Mouse (Mus musculus) Patski (cell line): ENCODE data around the gene Dnase1l1. TPM values are rescaled to one million over a fixed set of nuclear protein-coding genes. Genes with fewer than 3 reads are reported as not detected.
A peak's percentile ranks its signal among the peaks of the same experiment; 100 is the strongest.

Experiments used
- ATAC-seq: fragments of 100-300 bp; one replicate; pipeline ENCODE4 v1.8.0; 2021
- CTCF ChIA-PET: fragments of 350-600 bp; sonication (Branson Sonifier 250); formaldehyde crosslinking; loops from one replicate; lab custom pipeline; 2022; ENCODE audit warnings: inconsistent platforms; lab: Charles Lee
- POLR2A ChIA-PET: fragments of 350-600 bp; sonication (Branson Sonifier 250); formaldehyde crosslinking; loops from one replicate; lab custom pipeline; 2022; ENCODE audit warnings: antibody characterized with exemption, inconsistent platforms; lab: Charles Lee
- DNase-seq: peaks from one replicate; pipeline ENCODE4 v3.0.0-alpha.2; 2011; ENCODE audit warnings: low read depth, low spot score
- H3K27me3 ChIP-seq: fragments of 371-371 bp; one replicate; pipeline ENCODE4 v1.5.1; 2021
- CTCF ChIP-seq: fragments of 100-300 bp; IDR thresholded peaks from one replicate; pipeline ENCODE4 v1.5.1; 2021
- in situ Hi-C: fragments of 300-500 bp; cut with MboI; formaldehyde crosslinking; loops from 3 replicates; pipeline ENCODE4 v1.11.1; 2018; ENCODE audit warnings: low pct_unique_long_range_greater_than_20kb, mixed read lengths
- polyA plus RNA-seq: library from polyadenylated mRNA; unstranded; gene quantifications from one replicate; pipeline ENCODE4 v1.2.3, GENCODE M21; 2021

Gene Dnase1l1
- polyA plus RNA-seq, 1 experiment from 2014 or later: 42.2 TPM

DNA sequence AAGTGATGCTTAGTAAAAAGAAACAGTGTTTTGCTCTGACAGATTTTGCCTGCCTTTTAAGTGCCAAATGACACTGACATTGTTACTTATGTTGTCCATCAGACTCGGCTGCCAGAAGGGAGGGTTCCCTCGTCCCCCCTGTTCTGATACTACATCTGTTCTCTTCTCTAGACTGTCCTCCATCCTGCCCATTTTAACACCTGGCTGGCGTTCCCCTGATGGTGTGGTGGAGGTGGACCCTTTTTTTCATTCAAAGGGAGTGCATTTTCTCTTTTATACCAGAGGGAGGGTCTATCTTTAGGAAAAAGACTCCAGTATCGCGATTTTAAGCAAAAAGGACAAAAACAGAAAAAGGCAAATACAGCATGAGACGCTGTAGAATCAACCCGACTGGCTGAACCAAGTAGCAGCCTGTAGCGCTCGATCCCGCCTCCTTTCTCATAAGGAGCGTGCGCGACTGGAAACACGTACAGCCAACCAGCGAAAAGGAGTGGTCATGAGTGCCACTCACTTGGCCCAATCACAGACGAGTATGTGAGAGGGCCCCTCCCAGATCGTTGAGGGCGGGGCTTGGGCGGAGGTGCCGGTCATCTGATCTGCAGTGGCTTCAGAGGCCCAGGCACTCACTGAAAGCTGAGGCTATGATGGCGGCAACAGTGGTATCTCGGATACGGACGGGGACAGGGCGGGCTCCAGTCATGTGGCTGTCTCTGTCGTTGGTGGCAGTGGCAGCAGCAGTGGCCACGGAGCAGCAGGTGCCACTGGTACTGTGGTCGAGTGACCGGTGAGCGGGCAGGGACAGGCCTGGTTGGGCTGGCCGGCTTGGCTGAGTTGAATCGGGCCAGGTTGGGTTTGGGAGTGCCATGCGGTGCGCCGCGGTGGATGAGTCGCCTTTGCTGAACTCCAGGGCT is 14.7 kb upstream of the Dnase1l1 start, which contains the start of gene Atp6ap1:
Gene Atp6ap1, plus strand, starts transcription at position 560 of the 911 bp plus-strand sequence.
- TF ChIP-seq CTCF: no peak
- H3K27me3 ChIP-seq: peaks cover 8% of the 10 kb centered on the region
- ChIA-PET CTCF (interaction anchor here (1.3 kb wide), 1 partner anchor 10 kb away, joined by 4 read pairs; no protein-coding TSS in a partner anchor), POLR2A (interaction anchor here (0.6 kb wide), 1 partner anchor 11 kb away, joined by 4 read pairs; no protein-coding TSS in a partner anchor)
- DNase-seq (peak; percentile 59), ATAC-seq (peak; percentile 97)
- in situ Hi-C loops: no loop called here

DNA sequence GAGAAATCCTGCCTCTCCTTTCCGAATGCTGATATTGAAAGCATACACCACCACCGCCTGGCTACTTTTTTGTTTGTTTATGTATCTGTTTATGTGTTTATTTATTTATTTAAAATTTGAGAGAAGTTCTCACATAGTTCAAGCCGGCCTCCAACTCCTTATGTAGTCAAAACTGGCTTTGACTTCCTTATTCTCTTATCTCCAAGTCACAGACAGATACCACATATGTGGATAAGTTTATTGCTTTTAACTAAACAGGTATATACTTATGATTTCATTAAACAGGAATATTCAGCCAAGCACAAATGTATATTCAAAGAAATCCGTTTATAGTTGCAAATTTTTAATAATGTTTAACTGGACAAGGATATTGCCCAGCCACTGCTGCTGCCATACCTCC is 11.3 kb upstream of the Dnase1l1 start:
- no peak for TF ChIP-seq CTCF
- in situ Hi-C loops: no loop called here
- CTCF ChIA-PET: interaction anchor here (1.4 kb wide), 1 partner anchor 119 kb away, joined by 3 read pairs; no protein-coding TSS in a partner anchor

GRCm38 (mm10) chrX:74283092-74283437 is 928 bp upstream of the Dnase1l1 start:
- ATAC-seq (no peak), DNase-seq (no peak)
- CTCF ChIA-PET: interaction anchor here (1.2 to 2.0 kb wide), 2 partner anchors 14 to 34 kb away, joined by 5 to 9 read pairs; partner anchors contain the start of gene Flna
- in situ Hi-C loops: loop anchor here (5.0 kb wide), 1 partner anchor 36 kb away; the partner anchor contains the start of gene Flna
- no peak for TF ChIP-seq CTCF
- peaks cover 19% of the 10 kb centered on the region for H3K27me3 ChIP-seq
- POLR2A ChIA-PET: interaction anchor here (0.8 to 1.4 kb wide), 3 partner anchors 12 to 35 kb away, joined by 3 to 7 read pairs (median 3); partner anchors contain the start of gene Rpl10

More for the DNA sequence above, 11.3 kb upstream of the Dnase1l1 start:
- ATAC-seq (no peak), DNase-seq (no peak)
- POLR2A ChIA-PET: no interaction called here
- peaks cover 8% of the 10 kb centered on the region for H3K27me3 ChIP-seq

DNA sequence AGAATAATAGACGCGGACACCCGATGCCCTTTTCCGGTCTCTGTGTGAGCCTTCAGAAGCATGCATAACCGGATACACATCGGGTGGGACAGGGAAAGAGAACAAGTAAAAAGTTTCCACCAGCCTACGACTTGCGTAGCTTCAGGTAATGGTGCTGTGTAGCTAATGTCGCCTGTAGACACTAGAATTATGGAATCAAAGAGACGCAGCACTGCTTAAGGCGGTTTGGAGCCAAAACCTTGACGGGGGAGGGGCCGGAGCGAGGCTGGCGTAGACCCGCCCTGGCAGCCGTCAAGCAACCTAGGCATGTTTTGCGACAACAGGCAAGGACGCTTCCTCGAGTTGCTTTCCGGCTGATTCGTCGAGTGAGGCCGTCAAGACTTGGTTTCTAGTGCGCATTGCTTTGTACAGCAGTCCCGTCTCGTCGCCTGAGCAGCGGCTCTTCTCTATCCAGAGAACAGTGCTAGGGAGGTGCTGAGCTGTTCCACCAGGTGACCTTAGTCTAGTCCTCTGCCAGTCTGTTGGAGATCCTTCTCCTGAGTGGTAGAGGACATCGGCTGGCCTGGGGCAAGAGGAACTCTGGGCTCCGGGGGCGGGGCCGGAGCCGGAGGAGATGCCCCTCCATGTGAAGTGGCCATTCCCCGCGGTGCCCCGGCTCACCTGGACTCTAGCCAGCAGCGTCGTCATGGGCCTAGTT is 406 bp upstream of the Dnase1l1 start:
- in situ Hi-C loops: loop anchor here (5.0 kb wide), 1 partner anchor 35 kb away; the partner anchor contains the start of gene Flna
- no peak for DNase-seq
- POLR2A ChIA-PET: interaction anchor here (0.8 to 1.4 kb wide), 3 partner anchors 12 to 35 kb away, joined by 3 to 7 read pairs (median 3); partner anchors contain the start of gene Rpl10

GRCm38 (mm10) chrX:74281041-74281731 is 951 bp downstream of the Dnase1l1 start:
- ATAC-seq: no peak
- CTCF ChIA-PET: interaction anchor here (1.3 kb wide), 2 partner anchors 32 to 133 kb away, joined by 3 to 4 read pairs; no protein-coding TSS in a partner anchor
- no peak for TF ChIP-seq CTCF
- POLR2A ChIA-PET: interaction anchor here (1.0 to 2.3 kb wide), 4 partner anchors 8 to 35 kb away, joined by 3 to 10 read pairs (median 7); partner anchors contain the start of gene Rpl10
- DNase-seq: no peak
- peaks cover 19% of the 10 kb centered on the region for H3K27me3 ChIP-seq
- in situ Hi-C loops: loop anchor here (5.0 kb wide), 1 partner anchor 34 kb away; the partner anchor contains the start of gene Flna

More for the DNA sequence above, 406 bp upstream of the Dnase1l1 start:
- peaks cover 19% of the 10 kb centered on the region for H3K27me3 ChIP-seq
- no peak for TF ChIP-seq CTCF
- peak; percentile 33 for ATAC-seq
- CTCF ChIA-PET: interaction anchor here (1.2 kb wide), 1 partner anchor 13 kb away, joined by 5 read pairs; no protein-coding TSS in a partner anchor

GRCm38 (mm10) chrX:74277916-74278315 is 4.2 kb downstream of the Dnase1l1 start:
- ATAC-seq (no peak), DNase-seq (no peak)
- H3K27me3 ChIP-seq: peaks cover 8% of the 10 kb centered on the region
- ChIA-PET CTCF (no interaction called here), POLR2A (interaction anchor here (1.2 kb wide), 1 partner anchor 35 kb away, joined by 4 read pairs; the partner anchor contains the start of gene Fam50a)
- in situ Hi-C loops: no loop called here
- TF ChIP-seq CTCF: no peak

- peaks cover 2% of the 10 kb centered on the region for H3K27me3 ChIP-seq
- TF ChIP-seq CTCF: no peak
- POLR2A ChIA-PET: interaction anchor here (0.9 kb wide), 1 partner anchor 8 kb away, joined by 3 read pairs; the partner anchor contains the start of gene Taz
- ATAC-seq (no peak), DNase-seq (no peak)
- CTCF ChIA-PET: interaction anchor here (1.1 kb wide), 1 partner anchor 17 kb away, joined by 3 read pairs; no protein-coding TSS in a partner anchor
- in situ Hi-C loops: no loop called here
Observed at GRCm38 (mm10) chrX:74273422-74274322, 8.5 kb downstream of the Dnase1l1 start.

- in situ Hi-C loops: no loop called here
- POLR2A ChIA-PET: interaction anchor here (0.6 to 1.7 kb wide), 5 partner anchors 10 to 25 kb away, joined by 3 to 8 read pairs (median 7); no protein-coding TSS in a partner anchor
- ATAC-seq: no peak
- H3K27me3 ChIP-seq: no peaks in the 10 kb centered on the region
- DNase-seq: no peak
- no peak for TF ChIP-seq CTCF
- CTCF ChIA-PET: no interaction called here
Observed at GRCm38 (mm10) chrX:74270902-74271551, 11.1 kb downstream of the Dnase1l1 start.
